Mouse (Mus musculus) MEL (cell line): ENCODE data around the gene Adcy10. TPM values are rescaled to one million over a fixed set of nuclear protein-coding genes. Genes with fewer than 3 reads are reported as not detected.

Experiments
- DNase-seq: peaks from one replicate; pipeline ENCODE4 v3.0.0; 2011; ENCODE audit warnings: low read depth, low spot score
- H3K27ac ChIP-seq: 2 replicates; pipeline ENCODE4 v1.5.1; 2012; ENCODE audit warnings: low read depth, mild to moderate bottlenecking, control low read depth, low read length, moderate library complexity; ENCODE audit not compliant: control insufficient read depth
- H3K27me3 ChIP-seq, 2 experiments: fragments of 150-350 bp in 1 of 2; sonication (generic) in 1 of 2; 2 replicates each; pipeline ENCODE4 v1.6.1; 2012; ENCODE audit warnings: low read length in 2 of 2, mild to moderate bottlenecking in 2 of 2, improper control_type of control experiment in 1 of 2, moderate library complexity in 1 of 2; ENCODE audit not compliant: insufficient read depth in 2 of 2, control insufficient read depth in 1 of 2
- H3K36me3 ChIP-seq, 2 experiments: 2 replicates each; pipeline ENCODE4 v1.6.1; 2012 to 2014; ENCODE audit warnings: low read length in 2 of 2, improper control_type of control experiment in 1 of 2, inconsistent platforms in 1 of 2, mild to moderate bottlenecking in 1 of 2; ENCODE audit not compliant: insufficient read depth in 2 of 2, control insufficient read depth in 1 of 2
- H3K4me1 ChIP-seq, 2 experiments: fragments of 150-350 bp in 1 of 2; sonication (generic) in 1 of 2; 2 replicates each; pipeline ENCODE4 v1.6.1; 2012; ENCODE audit warnings: low read length in 2 of 2, improper control_type of control experiment in 1 of 2, mild to moderate bottlenecking in 1 of 2; ENCODE audit not compliant: insufficient read depth in 2 of 2, control insufficient read depth in 1 of 2
- H3K4me3 ChIP-seq, 2 experiments: fragments of 150-350 bp in 1 of 2; sonication (generic) in 1 of 2; 2 replicates each; pipeline ENCODE4 v1.5.1; 2012; ENCODE audit warnings: low read depth in 2 of 2, low read length in 2 of 2, mild to moderate bottlenecking in 2 of 2, moderate library complexity in 2 of 2, control low read depth in 1 of 2, improper control_type of control experiment in 1 of 2; ENCODE audit not compliant: control insufficient read depth in 1 of 2, insufficient read depth in 1 of 2
- H3K79me2 ChIP-seq: 2 replicates; pipeline ENCODE4 v1.6.1; 2012; ENCODE audit warnings: mild to moderate bottlenecking, low read length, moderate library complexity; ENCODE audit not compliant: control insufficient read depth, poor library complexity, insufficient read depth
- H3K9ac ChIP-seq: 2 replicates; pipeline ENCODE4 v1.6.1; 2012; ENCODE audit warnings: low read depth, mild to moderate bottlenecking, control low read depth, low read length, moderate library complexity; ENCODE audit not compliant: control insufficient read depth, poor library complexity, severe bottlenecking
- H3K9me3 ChIP-seq: fragments of 150-350 bp; sonication (generic); replicated peaks from 2 replicates; pipeline ENCODE4 v1.6.1; 2012; ENCODE audit warnings: mild to moderate bottlenecking, low read length, improper control_type of control experiment, moderate library complexity; ENCODE audit not compliant: insufficient read depth
- BHLHE40 ChIP-seq: IDR thresholded peaks from 2 replicates; pipeline ENCODE4 v1.6.1; 2012; ENCODE audit warnings: low read depth, mild to moderate bottlenecking, inconsistent platforms, low read length, improper control_type of control experiment, borderline replicate concordance
- CHD2 ChIP-seq: IDR thresholded peaks from 2 replicates; pipeline ENCODE4 v1.6.1; 2011; ENCODE audit warnings: low read length, improper control_type of control experiment
- CTCF ChIP-seq, 3 experiments: IDR thresholded peaks in 2 of 3; conservative IDR thresholded peaks in 1 of 3; 2 replicates each; pipeline ENCODE4 v1.5.1; 2011 to 2012; ENCODE audit warnings: low read length in 3 of 3, low read depth in 2 of 3, mild to moderate bottlenecking in 2 of 3, improper control_type of control experiment in 1 of 3, inconsistent platforms in 1 of 3, mixed read lengths in 1 of 3, moderate library complexity in 1 of 3; ENCODE audit not compliant: control insufficient read depth in 1 of 3, insufficient read depth in 1 of 3, poor library complexity in 1 of 3, severe bottlenecking in 1 of 3
- E2F4 ChIP-seq: IDR thresholded peaks from 2 replicates; pipeline ENCODE4 v1.6.1; 2011; ENCODE audit warnings: low read depth, low read length, improper control_type of control experiment, borderline replicate concordance
- ELF1 ChIP-seq: IDR thresholded peaks from 2 replicates; pipeline ENCODE4 v1.6.1; 2014; ENCODE audit warnings: low read depth, mild to moderate bottlenecking, inconsistent platforms, low read length, improper control_type of control experiment, moderate library complexity
- EP300 ChIP-seq, 2 experiments: IDR thresholded peaks; 2 replicates each; pipeline ENCODE4 v1.6.1; 2011; ENCODE audit warnings: improper control_type of control experiment in 2 of 2, low read length in 2 of 2, low read depth in 1 of 2, mild to moderate bottlenecking in 1 of 2
- ETS1 ChIP-seq: IDR thresholded peaks from 2 replicates; pipeline ENCODE4 v1.6.1; 2012; ENCODE audit warnings: low read depth, mild to moderate bottlenecking, inconsistent platforms, low read length, improper control_type of control experiment, moderate library complexity
- GATA1 ChIP-seq: IDR thresholded peaks from 2 replicates; pipeline ENCODE4 v1.6.1; 2011; ENCODE audit warnings: low read depth, low read length, improper control_type of control experiment
- HCFC1 ChIP-seq: IDR thresholded peaks from 2 replicates; pipeline ENCODE4 v1.6.1; 2012; ENCODE audit warnings: low read depth, mild to moderate bottlenecking, inconsistent platforms, low read length, improper control_type of control experiment, moderate library complexity
- JUND ChIP-seq: IDR thresholded peaks from 2 replicates; pipeline ENCODE4 v1.6.1; 2011; ENCODE audit warnings: low read depth, mild to moderate bottlenecking, improper control_type of control experiment, low read length
- MAFK ChIP-seq: IDR thresholded peaks from 2 replicates; pipeline ENCODE4 v1.6.1; 2011; ENCODE audit warnings: low read depth, mild to moderate bottlenecking, low read length, improper control_type of control experiment, borderline replicate concordance
- MAX ChIP-seq: IDR thresholded peaks from 2 replicates; pipeline ENCODE4 v1.6.1; 2011; ENCODE audit warnings: low read length, improper control_type of control experiment
- MYB ChIP-seq: IDR thresholded peaks from 2 replicates; pipeline ENCODE4 v1.6.1; 2011; ENCODE audit warnings: mild to moderate bottlenecking, low read depth, low read length, improper control_type of control experiment
- MYC ChIP-seq: IDR thresholded peaks from 2 replicates; pipeline ENCODE4 v1.6.1; 2011; ENCODE audit warnings: low read depth, mild to moderate bottlenecking, low read length, improper control_type of control experiment, moderate library complexity
- NRF1 ChIP-seq: IDR thresholded peaks from 2 replicates; pipeline ENCODE4 v1.6.1; 2014; ENCODE audit warnings: low read depth, mild to moderate bottlenecking, inconsistent platforms, low read length, improper control_type of control experiment, moderate library complexity; ENCODE audit not compliant: poor library complexity, insufficient read depth, severe bottlenecking
- POLR2A ChIP-seq, 2 experiments: IDR thresholded peaks; 2 replicates each; pipeline ENCODE4 v1.6.1; 2011 to 2012; ENCODE audit warnings: low read length in 2 of 2, mild to moderate bottlenecking in 2 of 2, control low read depth in 1 of 2, improper control_type of control experiment in 1 of 2, low read depth in 1 of 2, moderate library complexity in 1 of 2; ENCODE audit not compliant: control insufficient read depth in 1 of 2, insufficient read depth in 1 of 2, poor library complexity in 1 of 2
- POLR2AphosphoS5 ChIP-seq: IDR thresholded peaks from 2 replicates; pipeline ENCODE4 v1.6.1; 2012; ENCODE audit warnings: low read depth, borderline replicate concordance, mild to moderate bottlenecking, inconsistent platforms, low read length, moderate library complexity, mixed read lengths
- RCOR1 ChIP-seq: IDR thresholded peaks from 2 replicates; pipeline ENCODE4 v1.6.1; 2012; ENCODE audit warnings: low read depth, mild to moderate bottlenecking, inconsistent platforms, low read length, improper control_type of control experiment
- TCF12 ChIP-seq: IDR thresholded peaks from 2 replicates; pipeline ENCODE4 v1.6.1; 2014; ENCODE audit warnings: low read depth, mild to moderate bottlenecking, inconsistent platforms, low read length, improper control_type of control experiment, moderate library complexity
- UBTF ChIP-seq: IDR thresholded peaks from 2 replicates; pipeline ENCODE4 v1.6.1; 2012; ENCODE audit warnings: low read depth, mild to moderate bottlenecking, inconsistent platforms, low read length, improper control_type of control experiment, moderate library complexity, borderline replicate concordance; ENCODE audit not compliant: insufficient read depth
- USF2 ChIP-seq, 2 experiments: IDR thresholded peaks; 2 replicates each; pipeline ENCODE4 v1.6.1; 2011 to 2012; ENCODE audit warnings: improper control_type of control experiment in 2 of 2, low read length in 2 of 2, borderline replicate concordance in 1 of 2, inconsistent platforms in 1 of 2, low read depth in 1 of 2, mild to moderate bottlenecking in 1 of 2; ENCODE audit not compliant: insufficient read depth in 1 of 2
- ZC3H11A ChIP-seq: IDR thresholded peaks from 2 replicates; pipeline ENCODE4 v1.6.1; 2012; ENCODE audit warnings: low read depth, mild to moderate bottlenecking, inconsistent platforms, low read length, improper control_type of control experiment
- ZKSCAN1 ChIP-seq: IDR thresholded peaks from 2 replicates; pipeline ENCODE4 v1.6.1; 2012; ENCODE audit warnings: low read depth, mild to moderate bottlenecking, inconsistent platforms, low read length, improper control_type of control experiment, moderate library complexity
- polyA plus RNA-seq, 2 experiments: library from polyadenylated mRNA; stranded (reverse) in 1 of 2; unstranded in 1 of 2; fragments of >175 nt in 1 of 2; fragments of >200 nt in 1 of 2; gene quantifications; 2 replicates each; pipeline versions ENCODE4 v1.2.1 to v1.2.4; 2012; ENCODE audit warnings: low replicate concordance in 2 of 2, low read depth in 1 of 2; ENCODE audit not compliant: insufficient read length in 2 of 2, insufficient read depth in 1 of 2, missing spikeins in 1 of 2
- total RNA-seq: library from RNA; depleted of rRNA; stranded (reverse); fragments of 300-350 nt; gene quantifications from 2 replicates; pipeline ENCODE4 v1.2.3, GENCODE M21; 2012; rRNA removed

The Adcy10 gene
- not detected in 2 replicates for total RNA-seq
- not detected for polyA plus RNA-seq

- DNase-seq, result no peak
- Histone ChIP-seq H3K27ac (no peak within 1 kb of the TSS), H3K36me3 (peaks cover 0 to 2% of the 10 kb centered on the region in 2 experiments; a peak in 2 of 4 replicates), H3K4me3 (no peak within 1 kb of the TSS), H3K4me1 (no peaks in the 10 kb centered on the region), H3K9ac (no peak within 1 kb of the TSS), H3K9me3 (no peaks in the 10 kb centered on the region), H3K79me2 (no peaks in the 10 kb centered on the region)
- no peak for TF ChIP-seq EP300 (IDR thresholded peaks at IDR 0.05; ENCODE audit: low read depth in 1 of 2, low read length in 2 of 2)
- TF ChIP-seq GATA1, result no peak
- TF ChIP-seq RCOR1, result no peak
- TF ChIP-seq E2F4, result no peak
- no peak for TF ChIP-seq ZKSCAN1
- no peak for TF ChIP-seq MYC
- no peak for TF ChIP-seq POLR2AphosphoS5
- no peak for TF ChIP-seq USF2 (IDR thresholded peaks at IDR 0.05; ENCODE audit: borderline replicate concordance in 1 of 2, insufficient read depth in 1 of 2, low read depth in 1 of 2, low read length in 2 of 2)
- TF ChIP-seq JUND, result no peak
- TF ChIP-seq ZC3H11A, result no peak
- TF ChIP-seq MYB, result no peak
- no peak for TF ChIP-seq ETS1
- no peak for TF ChIP-seq MAFK
- TF ChIP-seq CHD2, result no peak
- TF ChIP-seq MAX, result no peak
- no peak for TF ChIP-seq TCF12
- no peak for TF ChIP-seq ELF1
- TF ChIP-seq UBTF, result no peak
- TF ChIP-seq, all 39 proteins: peak for 0
- no peaks in the 10 kb centered on the region for H3K27me3 ChIP-seq
These were observed at the start of gene Adcy10 for GRCm38 (mm10) chr1:165484688-165485233. Adcy10 (plus strand) TSS chr1:165485183.

- Histone ChIP-seq H3K4me3 (no peak overlapping the region), H3K36me3 (peaks cover 0 to 13% of the 10 kb centered on the region in 2 experiments; a peak in 2 of 4 replicates), H3K79me2 (peaks cover 8% of the 10 kb centered on the region; the same call in 1 of the 2 replicates), H3K4me1 (peaks cover 9 to 10% of the 10 kb centered on the region in 2 experiments; a peak in 3 of 4 replicates), H3K9ac (no peak overlapping the region), H3K27ac (no peak overlapping the region), H3K27me3 (no peaks in the 10 kb centered on the region), H3K9me3 (no peaks in the 10 kb centered on the region)
- DNase-seq, result peak; percentile 74
- TF ChIP-seq HCFC1 (no peak), JUND (no peak), MAX (peak; percentile 12; the same call in 1 of the 2 replicates), POLR2A (IDR thresholded peaks at IDR 0.05; ENCODE audit: control insufficient read depth in 1 of 2, insufficient read depth in 1 of 2, low read depth in 1 of 2, low read length in 2 of 2, poor library complexity in 1 of 2) (no peak), GATA1 (peak; percentile 55), RCOR1 (peak; percentile 76), EP300 (IDR thresholded peaks at IDR 0.05; ENCODE audit: low read depth in 1 of 2, low read length in 2 of 2) (peak in 1 of 2 experiments; percentile 74; a peak in 3 of 4 replicates), CTCF (IDR thresholded peaks at IDR 0.05 in 2 of 3, conservative IDR thresholded peaks at IDR 0.05 in 1 of 3; ENCODE audit: control insufficient read depth in 1 of 3, insufficient read depth in 1 of 3, low read depth in 2 of 3, low read length in 3 of 3, poor library complexity in 1 of 3, severe bottlenecking in 1 of 3) (no peak), TCF12 (0 out of 2 replicates have a peak, but pooled peaks have one; percentile 8), MYC (0 out of 2 replicates have a peak, but pooled peaks have one; percentile 29), E2F4 (no peak), ETS1 (0 out of 2 replicates have a peak, but pooled peaks have one; percentile 15), BHLHE40 (no peak), NRF1 (no peak), MAFK (no peak), ZC3H11A (no peak), USF2 (IDR thresholded peaks at IDR 0.05; ENCODE audit: borderline replicate concordance in 1 of 2, insufficient read depth in 1 of 2, low read depth in 1 of 2, low read length in 2 of 2) (no peak)
These were observed 46.5 kb upstream of the Adcy10 start for GRCm38 (mm10) chr1:165438289-165439021.
